Mouse (Mus musculus): ENCODE data around the gene Pla2g4b. TPM values are rescaled to one million over a fixed set of nuclear protein-coding genes. Genes with fewer than 3 reads are reported as not detected.

The Pla2g4b gene
- polyA plus RNA-seq, 1 experiment from 2014 or later, result 0.21 TPM

- H3K9ac ChIP-seq, result no peak overlapping the region
- 70% methylated on average over 3 of the region's 3 CpGs for WGBS (ENCODE audit: insufficient replicate concordance)
- no peaks in the 10 kb centered on the region for H3K9me3 ChIP-seq (replicated peaks)
- H3K4me3 ChIP-seq (replicated peaks), result no peak overlapping the region
- no peak for ATAC-seq (ENCODE audit: insufficient read depth)
- no peak overlapping the region for H3K27ac ChIP-seq (replicated peaks)
- H3K27me3 ChIP-seq, result no peaks in the 10 kb centered on the region
- peaks cover 6% of the 10 kb centered on the region; the same call in 1 of the 2 replicates for H3K4me1 ChIP-seq (replicated peaks)
- H3K4me2 ChIP-seq, result no peak overlapping the region
- H3K36me3 ChIP-seq (replicated peaks), result peaks cover 10% of the 10 kb centered on the region; the same call in 1 of the 2 replicates
These were observed 54.2 kb downstream of the Pla2g4b start for GRCm38 (mm10) chr2:120087391-120087790.

DNA sequence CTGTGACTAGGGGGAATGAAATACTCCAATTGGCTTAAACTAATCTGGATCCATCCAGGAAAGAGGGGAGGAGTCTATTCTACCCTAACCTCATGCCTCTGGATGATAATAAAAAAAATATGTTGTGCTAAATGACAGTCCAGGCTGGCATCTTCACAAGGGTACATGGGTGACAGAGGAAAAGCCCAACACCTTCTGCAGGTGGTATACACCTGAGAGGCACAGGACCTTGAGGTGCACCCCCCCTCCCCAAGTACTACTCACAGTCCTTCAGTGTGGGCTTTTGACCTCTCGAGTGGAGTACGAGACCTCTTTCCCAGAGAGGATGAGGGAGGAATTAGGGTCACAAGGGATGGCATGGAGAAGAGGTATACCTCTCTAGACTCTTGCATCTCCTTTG is 54.7 kb downstream of the Pla2g4b start:
- Histone ChIP-seq H3K36me3 (replicated peaks) (peaks cover 10% of the 10 kb centered on the region; the same call in 1 of the 2 replicates), H3K4me1 (replicated peaks) (peaks cover 6% of the 10 kb centered on the region; the same call in 1 of the 2 replicates), H3K9me3 (replicated peaks) (no peaks in the 10 kb centered on the region), H3K4me2 (no peak overlapping the region), H3K4me3 (replicated peaks) (no peak overlapping the region), H3K27me3 (no peaks in the 10 kb centered on the region), H3K27ac (replicated peaks) (no peak overlapping the region), H3K9ac (no peak overlapping the region)
- ATAC-seq (ENCODE audit: insufficient read depth), result no peak
- 74% methylated on average over 2 of the region's 2 CpGs for WGBS (ENCODE audit: insufficient replicate concordance)

- WGBS (ENCODE audit: insufficient replicate concordance), result 83% methylated on average over 17 of the region's 17 CpGs
- Histone ChIP-seq H3K36me3 (replicated peaks) (peaks cover 15% of the 10 kb centered on the region; the same call in 1 of the 2 replicates), H3K4me3 (replicated peaks) (no peak overlapping the region), H3K9me3 (replicated peaks) (no peaks in the 10 kb centered on the region), H3K4me2 (no peak overlapping the region), H3K4me1 (replicated peaks) (0 out of 2 replicates have a peak, but pooled peaks cover 4% of the 10 kb centered on the region), H3K9ac (no peak overlapping the region), H3K27ac (replicated peaks) (no peak overlapping the region), H3K27me3 (no peaks in the 10 kb centered on the region)
- ATAC-seq (ENCODE audit: insufficient read depth), result no peak
These were observed 57.8 kb downstream of the Pla2g4b start for GRCm38 (mm10) chr2:120090979-120091378.

Small RNAs within 50 kb of the gene (microRNA-seq; reads per million reads assigned to microRNA genes)
- gene Mir7665, result not detected

Other genes with a start within 250 kb of the Pla2g4b start
- 9.1 and 9.9 TPM in 2 replicates for gene Rpap1, start 245.9 kb upstream of the Pla2g4b start, polyA plus RNA-seq (2015; fragmentation: Nextera tagmentation; extraction: Ambion mirVana)
- 1.1 TPM in 2 replicates for gene Tyro3, start 235.7 kb upstream of the Pla2g4b start, polyA plus RNA-seq (2015; fragmentation: Nextera tagmentation; extraction: Ambion mirVana)
- 5.3 and 5.5 TPM in 2 replicates for gene Mga, start 136.2 kb upstream of the Pla2g4b start, polyA plus RNA-seq (2015; fragmentation: Nextera tagmentation; extraction: Ambion mirVana)
- gene Mapkbp1, start 60.7 kb upstream of the Pla2g4b start, polyA plus RNA-seq (2015; fragmentation: Nextera tagmentation; extraction: Ambion mirVana), result 0.22 and 0.24 TPM in 2 replicates
- gene Jmjd7, start 5.9 kb upstream of the Pla2g4b start, polyA plus RNA-seq (2015; fragmentation: Nextera tagmentation; extraction: Ambion mirVana), result 4.7 and 6.0 TPM in 2 replicates
- 0.43 and 0.54 TPM in 2 replicates for gene Gm28042, start 5.9 kb upstream of the Pla2g4b start, polyA plus RNA-seq (2015; fragmentation: Nextera tagmentation; extraction: Ambion mirVana)
- gene Ehd4, start 121.2 kb downstream of the Pla2g4b start, polyA plus RNA-seq (2015; fragmentation: Nextera tagmentation; extraction: Ambion mirVana), result 23.4 and 29.0 TPM in 2 replicates
- 0.02 TPM in 1 of 2 replicates, not detected in the other for gene Pla2g4e, start 211.9 kb downstream of the Pla2g4b start, polyA plus RNA-seq (2015; fragmentation: Nextera tagmentation; extraction: Ambion mirVana)

Measured in liver, embryonic 15.5 days (tissue).